Mouse (Mus musculus) MEL-GATA-1-ER (cell line): ENCODE measurements around the gene Pdzk1.

Experiments used
- DNase-seq: peaks from one replicate; pipeline ENCODE4 v3.0.0-alpha.2; 2012; ENCODE audit warnings: low read depth; ENCODE audit errors: extremely low read depth

The Pdzk1 gene

GRCm38 (mm10) chr3:96834587-96835348 lies 5.7 kb downstream of the Pdzk1 start:
- DNase-seq = no peak

- DNase-seq = no peak
Measured at GRCm38 (mm10) chr3:96836414-96836813, 7.3 kb downstream of the Pdzk1 start.

- no peak for DNase-seq
Measured at GRCm38 (mm10) chr3:96838996-96839645, 10.0 kb downstream of the Pdzk1 start.

- no peak for DNase-seq
Measured at GRCm38 (mm10) chr3:96845191-96845590, 16.1 kb downstream of the Pdzk1 start.

GRCm38 (mm10) chr3:96845806-96846205 lies 16.7 kb downstream of the Pdzk1 start:
- no peak for DNase-seq

GRCm38 (mm10) chr3:96846985-96847384 lies 17.9 kb downstream of the Pdzk1 start:
- no peak for DNase-seq

GRCm38 (mm10) chr3:96847661-96848060 lies 18.6 kb downstream of the Pdzk1 start:
- DNase-seq = no peak

- no peak for DNase-seq
Measured at GRCm38 (mm10) chr3:96848470-96848869, 19.4 kb downstream of the Pdzk1 start.

GRCm38 (mm10) chr3:96849168-96849727 lies 20.2 kb downstream of the Pdzk1 start:
- DNase-seq = no peak

GRCm38 (mm10) chr3:96852561-96852960 lies 23.5 kb downstream of the Pdzk1 start:
- no peak for DNase-seq

GRCm38 (mm10) chr3:96854376-96854775 lies 25.3 kb downstream of the Pdzk1 start:
- DNase-seq = no peak

GRCm38 (mm10) chr3:96855833-96856232 lies 26.7 kb downstream of the Pdzk1 start:
- DNase-seq = no peak

- no peak for DNase-seq
Measured at GRCm38 (mm10) chr3:96860498-96860897, 31.4 kb downstream of the Pdzk1 start.

- DNase-seq = no peak
Measured at GRCm38 (mm10) chr3:96867863-96868262, 38.8 kb downstream of the Pdzk1 start.

- DNase-seq = no peak
Measured at GRCm38 (mm10) chr3:96868566-96868965, 39.5 kb downstream of the Pdzk1 start.

GRCm38 (mm10) chr3:96869091-96869490 lies 40.0 kb downstream of the Pdzk1 start:
- no peak for DNase-seq

- no peak for DNase-seq
Measured at GRCm38 (mm10) chr3:96870270-96870669, 41.2 kb downstream of the Pdzk1 start.

GRCm38 (mm10) chr3:96871070-96871469 lies 42.0 kb downstream of the Pdzk1 start:
- no peak for DNase-seq

GRCm38 (mm10) chr3:96872501-96872900 lies 43.4 kb downstream of the Pdzk1 start:
- DNase-seq = no peak

- no peak for DNase-seq
Measured at GRCm38 (mm10) chr3:96874808-96875571, 45.9 kb downstream of the Pdzk1 start.

GRCm38 (mm10) chr3:96879536-96879935 lies 50.5 kb downstream of the Pdzk1 start:
- DNase-seq = no peak

- no peak for DNase-seq
Measured at GRCm38 (mm10) chr3:96880385-96880784, 51.3 kb downstream of the Pdzk1 start.
